Mouse (Mus musculus): ENCODE data around the gene Ckap5. TPM values are rescaled to one million over a fixed set of nuclear protein-coding genes. Genes with fewer than 3 reads are reported as not detected.
A peak's percentile ranks its signal among the peaks of the same experiment; 100 is the strongest.

The Ckap5 gene
- polyA plus RNA-seq, 1 experiment from 2014 or later = 137 TPM

- Histone ChIP-seq H3K27me3 (replicated peaks; ENCODE audit: low read depth, poor library complexity, severe bottlenecking) (no peaks in the 10 kb centered on the region), H3K27ac (replicated peaks) (no peak overlapping the region), H3K9me3 (no peaks in the 10 kb centered on the region), H3K4me1 (peaks cover 16% of the 10 kb centered on the region), H3K36me3 (replicated peaks) (peaks cover 64% of the 10 kb centered on the region), H3K4me3 (no peak overlapping the region)
- 25% methylated on average over 1 of the region's 1 CpGs for WGBS
- peak; percentile 63 for DNase-seq (ENCODE audit: low spot score)
Observed at GRCm38 (mm10) chr2:91646733-91647132, 120.2 kb downstream of the Ckap5 start.

GRCm38 (mm10) chr2:91649152-91649551, 122.6 kb downstream of the Ckap5 start:
- Histone ChIP-seq H3K36me3 (replicated peaks) (peaks cover 59% of the 10 kb centered on the region), H3K27ac (replicated peaks) (peak overlapping the region; percentile 91), H3K9me3 (no peaks in the 10 kb centered on the region), H3K27me3 (replicated peaks; ENCODE audit: low read depth, poor library complexity, severe bottlenecking) (no peaks in the 10 kb centered on the region), H3K4me1 (peaks cover 16% of the 10 kb centered on the region), H3K4me3 (peak overlapping the region; percentile 96)
- WGBS = 3% methylated on average over 15 of the region's 15 CpGs
- peak; percentile 26 for DNase-seq (ENCODE audit: low spot score)

- Histone ChIP-seq H3K27ac (replicated peaks) (peak within 1 kb of the TSS; percentile 91), H3K4me1 (peaks cover 16% of the 10 kb centered on the region), H3K4me3 (peak within 1 kb of the TSS; percentile 96), H3K27me3 (replicated peaks; ENCODE audit: low read depth, poor library complexity, severe bottlenecking) (no peaks in the 10 kb centered on the region), H3K9me3 (no peaks in the 10 kb centered on the region), H3K36me3 (replicated peaks) (peaks cover 59% of the 10 kb centered on the region)
- WGBS = under 1% methylated on average over 44 of the region's 44 CpGs
- DNase-seq (ENCODE audit: low spot score) = peak; percentile 98
Observed at GRCm38 (mm10) chr2:91649553-91650359, 123.2 kb downstream of the Ckap5 start, which contains the start of the genes Zfp408 and Arhgap1. Gene Zfp408 (minus strand): TSS chr2:91649791. Gene Arhgap1 (plus strand): TSS chr2:91649860.

GRCm38 (mm10) chr2:91650360-91650995, 123.9 kb downstream of the Ckap5 start:
- WGBS = 17% methylated on average over 16 of the region's 16 CpGs
- Histone ChIP-seq H3K36me3 (replicated peaks) (peaks cover 59% of the 10 kb centered on the region), H3K27me3 (replicated peaks; ENCODE audit: low read depth, poor library complexity, severe bottlenecking) (no peaks in the 10 kb centered on the region), H3K4me3 (peak overlapping the region; percentile 96), H3K9me3 (no peaks in the 10 kb centered on the region), H3K27ac (replicated peaks) (peak overlapping the region; percentile 91), H3K4me1 (peaks cover 16% of the 10 kb centered on the region)
- no peak for DNase-seq (ENCODE audit: low spot score)

GRCm38 (mm10) chr2:91651458-91652258, 125.1 kb downstream of the Ckap5 start:
- DNase-seq (ENCODE audit: low spot score) = no peak
- H3K4me3 ChIP-seq = no peak overlapping the region; the same call in 1 of the 2 replicates
- peaks cover 59% of the 10 kb centered on the region for H3K36me3 ChIP-seq (replicated peaks)
- H3K27ac ChIP-seq (replicated peaks) = no peak overlapping the region
- WGBS = 89% methylated on average over 14 of the region's 14 CpGs
- H3K4me1 ChIP-seq = peaks cover 16% of the 10 kb centered on the region
- H3K27me3 ChIP-seq (replicated peaks; ENCODE audit: low read depth, poor library complexity, severe bottlenecking) = no peaks in the 10 kb centered on the region
- no peaks in the 10 kb centered on the region for H3K9me3 ChIP-seq

GRCm38 (mm10) chr2:91652863-91653262, 126.3 kb downstream of the Ckap5 start:
- WGBS = 65% methylated on average over 6 of the region's 6 CpGs
- H3K4me1 ChIP-seq = peaks cover 16% of the 10 kb centered on the region
- peaks cover 59% of the 10 kb centered on the region for H3K36me3 ChIP-seq (replicated peaks)
- H3K4me3 ChIP-seq = no peak overlapping the region
- no peaks in the 10 kb centered on the region for H3K9me3 ChIP-seq
- no peaks in the 10 kb centered on the region for H3K27me3 ChIP-seq (replicated peaks; ENCODE audit: low read depth, poor library complexity, severe bottlenecking)
- no peak overlapping the region for H3K27ac ChIP-seq (replicated peaks)
- DNase-seq (ENCODE audit: low spot score) = no peak

- peaks cover 8% of the 10 kb centered on the region for H3K4me1 ChIP-seq
- H3K9me3 ChIP-seq = no peaks in the 10 kb centered on the region
- no peak overlapping the region for H3K27ac ChIP-seq (replicated peaks)
- 89% methylated on average over 5 of the region's 5 CpGs for WGBS
- no peaks in the 10 kb centered on the region for H3K27me3 ChIP-seq (replicated peaks; ENCODE audit: low read depth, poor library complexity, severe bottlenecking)
- DNase-seq (ENCODE audit: low spot score) = no peak
- H3K36me3 ChIP-seq (replicated peaks) = peaks cover 81% of the 10 kb centered on the region
- H3K4me3 ChIP-seq = no peak overlapping the region
Observed at GRCm38 (mm10) chr2:91655388-91655787, 128.8 kb downstream of the Ckap5 start.

GRCm38 (mm10) chr2:91655827-91656226, 129.3 kb downstream of the Ckap5 start:
- H3K4me1 ChIP-seq = peaks cover 4% of the 10 kb centered on the region
- H3K36me3 ChIP-seq (replicated peaks) = peaks cover 84% of the 10 kb centered on the region
- no peak for DNase-seq (ENCODE audit: low spot score)
- H3K9me3 ChIP-seq = no peaks in the 10 kb centered on the region
- H3K4me3 ChIP-seq = no peak overlapping the region
- no peak overlapping the region for H3K27ac ChIP-seq (replicated peaks)
- H3K27me3 ChIP-seq (replicated peaks; ENCODE audit: low read depth, poor library complexity, severe bottlenecking) = no peaks in the 10 kb centered on the region
- WGBS = 84% methylated on average over 6 of the region's 6 CpGs

- H3K4me3 ChIP-seq = no peak overlapping the region
- no peaks in the 10 kb centered on the region for H3K9me3 ChIP-seq
- WGBS = 71% methylated on average over 8 of the region's 8 CpGs
- H3K27me3 ChIP-seq (replicated peaks; ENCODE audit: low read depth, poor library complexity, severe bottlenecking) = no peaks in the 10 kb centered on the region
- H3K27ac ChIP-seq (replicated peaks) = no peak overlapping the region
- H3K36me3 ChIP-seq (replicated peaks) = peaks cover 93% of the 10 kb centered on the region
- DNase-seq (ENCODE audit: low spot score) = no peak
- H3K4me1 ChIP-seq = no peaks in the 10 kb centered on the region; the same call in 1 of the 2 replicates
Observed at GRCm38 (mm10) chr2:91656774-91657173, 130.2 kb downstream of the Ckap5 start.

GRCm38 (mm10) chr2:91659657-91660056, 133.1 kb downstream of the Ckap5 start:
- Histone ChIP-seq H3K4me3 (no peak overlapping the region), H3K4me1 (no peaks in the 10 kb centered on the region; the same call in 1 of the 2 replicates), H3K27ac (replicated peaks) (no peak overlapping the region), H3K36me3 (replicated peaks) (peaks cover 97% of the 10 kb centered on the region), H3K9me3 (no peaks in the 10 kb centered on the region), H3K27me3 (replicated peaks; ENCODE audit: low read depth, poor library complexity, severe bottlenecking) (no peaks in the 10 kb centered on the region)
- 94% methylated on average over 8 of the region's 8 CpGs for WGBS
- no peak for DNase-seq (ENCODE audit: low spot score)

GRCm38 (mm10) chr2:91660981-91661380, 134.4 kb downstream of the Ckap5 start:
- 94% methylated on average over 6 of the region's 6 CpGs for WGBS
- Histone ChIP-seq H3K9me3 (no peaks in the 10 kb centered on the region), H3K4me1 (no peaks in the 10 kb centered on the region; the same call in 1 of the 2 replicates), H3K27me3 (replicated peaks; ENCODE audit: low read depth, poor library complexity, severe bottlenecking) (no peaks in the 10 kb centered on the region), H3K4me3 (no peak overlapping the region), H3K27ac (replicated peaks) (no peak overlapping the region), H3K36me3 (replicated peaks) (peaks cover 93% of the 10 kb centered on the region)
- DNase-seq (ENCODE audit: low spot score) = no peak

- no peak for DNase-seq (ENCODE audit: low spot score)
- no peak overlapping the region for H3K4me3 ChIP-seq
- H3K27ac ChIP-seq (replicated peaks) = no peak overlapping the region
- H3K9me3 ChIP-seq = no peaks in the 10 kb centered on the region
- H3K36me3 ChIP-seq (replicated peaks) = peaks cover 92% of the 10 kb centered on the region
- H3K27me3 ChIP-seq (replicated peaks; ENCODE audit: low read depth, poor library complexity, severe bottlenecking) = no peaks in the 10 kb centered on the region
- H3K4me1 ChIP-seq = 0 out of 2 replicates have a peak, but pooled peaks cover 2% of the 10 kb centered on the region
Observed at GRCm38 (mm10) chr2:91664780-91665179, 138.2 kb downstream of the Ckap5 start.
